Mouse (Mus musculus): ENCODE data around the gene Taar8a.
"Not testable (repeated sequence)": the region's sequence is repeated elsewhere in the genome, so short reads cannot be mapped to it uniquely, and the experiment has no call there.

Taar8a gene

DNA sequence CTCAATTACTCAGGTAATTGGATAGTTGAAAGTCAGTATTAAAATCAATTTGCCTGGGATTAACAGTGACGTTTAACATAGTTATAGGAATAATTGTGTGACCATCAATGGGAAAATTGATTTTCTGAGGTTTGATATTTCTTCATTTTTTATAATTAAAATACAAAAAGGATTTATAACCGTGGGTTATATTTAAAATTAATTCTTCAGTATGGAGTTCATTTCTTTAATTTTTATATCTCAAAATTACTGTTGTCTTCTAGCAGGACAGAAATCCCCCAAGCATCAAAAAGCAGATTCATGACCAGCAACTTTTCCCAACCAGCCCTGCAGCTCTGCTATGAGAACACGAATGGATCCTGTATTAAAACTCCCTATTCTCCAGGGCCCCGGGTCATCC is at the start of gene Taar8a:
Gene Taar8a, plus strand, starts transcription at position 301 of the 400 bp plus-strand sequence.
- not testable (repeated sequence) for DNase-seq (ENCODE audit: low spot score)

DNA sequence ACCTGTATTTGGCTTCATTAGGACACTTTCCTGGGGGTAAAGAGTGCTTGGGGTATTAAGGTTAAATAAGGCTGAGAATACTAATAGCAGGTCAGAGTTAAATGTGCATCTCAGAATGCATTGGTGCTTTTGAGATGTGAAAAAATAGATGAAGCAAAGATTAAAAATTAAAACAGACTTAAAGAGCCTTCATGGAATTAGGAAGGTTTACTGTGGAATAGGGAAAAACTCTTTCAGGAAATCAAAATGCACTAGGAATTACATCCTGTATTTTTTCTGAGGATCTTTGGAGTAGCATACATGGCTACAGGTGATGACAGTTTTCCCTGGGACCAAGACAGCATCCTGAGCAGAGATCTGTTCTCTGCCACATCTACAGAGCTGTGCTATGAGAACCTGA is 49.4 kb upstream of the Taar8a start, which contains the start of gene Taar7d:
Gene Taar7d, plus strand, starts transcription at position 301 of the 400 bp plus-strand sequence.
- no peak for DNase-seq (ENCODE audit: low spot score)

DNA sequence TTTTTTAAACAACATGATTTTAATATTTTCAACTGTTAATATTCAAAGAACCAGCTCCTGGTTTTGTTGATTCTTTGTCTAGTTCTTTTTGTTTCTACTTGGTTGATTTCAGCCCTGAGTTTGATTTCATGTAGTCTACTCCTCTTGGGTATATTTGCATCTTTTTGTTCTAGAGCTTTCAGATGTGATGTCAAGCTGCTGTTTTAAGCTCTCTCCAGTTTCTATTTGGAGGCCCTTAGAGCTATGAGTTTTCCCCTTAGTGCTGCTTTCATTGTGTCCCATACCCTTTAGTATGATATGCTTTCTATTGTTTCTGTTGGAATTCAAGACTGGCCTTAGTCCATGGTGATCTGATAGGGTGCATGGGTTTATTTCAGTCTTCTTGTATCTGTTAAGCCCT is 45.0 kb upstream of the Taar8a start:
- no peak for DNase-seq (ENCODE audit: low spot score)

DNA sequence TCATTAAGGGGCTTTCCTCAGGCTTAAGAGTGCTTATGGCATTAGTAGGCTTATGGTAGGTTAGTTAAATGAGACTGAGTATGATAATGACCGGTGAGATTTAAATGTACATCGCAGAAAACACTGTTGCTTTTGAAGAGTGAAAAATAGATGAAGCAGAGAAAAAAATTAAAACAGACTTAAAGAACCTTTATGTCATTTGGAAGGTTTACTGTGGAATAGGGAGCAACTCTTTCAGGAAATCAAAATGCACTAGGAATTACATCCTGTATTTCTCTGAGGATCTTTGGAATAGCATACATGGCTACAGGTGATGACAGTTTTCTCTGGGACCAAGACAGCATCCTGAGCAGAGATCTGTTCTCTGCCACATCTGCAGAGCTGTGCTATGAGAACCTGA is 39.0 kb upstream of the Taar8a start, which contains the start of gene Taar7e:
Gene Taar7e, plus strand, starts transcription at position 301 of the 400 bp plus-strand sequence.
- no peak for DNase-seq (ENCODE audit: low spot score)

DNA sequence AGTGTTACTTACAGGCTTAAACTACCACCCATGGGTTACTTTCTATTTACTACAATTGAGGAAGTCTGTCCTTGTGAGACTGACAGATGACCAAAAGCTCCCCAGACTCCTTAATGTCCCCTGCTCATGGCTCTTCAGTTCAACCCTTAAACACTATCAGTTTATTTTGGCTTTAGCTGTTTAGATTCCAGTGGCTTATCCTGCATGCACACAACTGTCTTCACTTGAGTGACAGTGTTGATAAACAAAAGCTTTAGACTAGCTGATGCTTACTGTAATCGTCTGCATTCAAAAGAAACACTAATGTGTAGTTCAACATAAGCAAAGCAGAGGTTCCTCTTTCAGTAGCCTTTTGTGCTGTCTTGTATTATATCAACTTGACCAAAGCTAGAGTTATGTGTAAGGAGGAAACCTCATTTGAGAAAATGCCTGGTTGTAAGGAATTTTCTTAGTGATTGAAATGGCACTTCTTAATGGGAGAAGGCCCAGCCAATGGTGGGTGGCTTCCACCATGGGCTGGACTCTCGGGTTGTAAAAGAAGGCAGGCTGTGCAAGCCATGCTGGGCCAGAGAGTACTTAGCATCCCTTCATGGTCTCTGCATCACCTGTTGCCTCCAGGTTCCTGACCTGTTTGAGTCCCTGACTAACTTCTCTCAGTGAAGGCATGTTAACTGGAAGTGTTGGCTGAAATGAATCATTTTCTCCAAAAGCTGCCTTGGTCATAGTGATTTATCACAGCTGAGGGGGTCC is 36.0 kb upstream of the Taar8a start:
- peak; percentile 34 for DNase-seq (ENCODE audit: low spot score)

DNA sequence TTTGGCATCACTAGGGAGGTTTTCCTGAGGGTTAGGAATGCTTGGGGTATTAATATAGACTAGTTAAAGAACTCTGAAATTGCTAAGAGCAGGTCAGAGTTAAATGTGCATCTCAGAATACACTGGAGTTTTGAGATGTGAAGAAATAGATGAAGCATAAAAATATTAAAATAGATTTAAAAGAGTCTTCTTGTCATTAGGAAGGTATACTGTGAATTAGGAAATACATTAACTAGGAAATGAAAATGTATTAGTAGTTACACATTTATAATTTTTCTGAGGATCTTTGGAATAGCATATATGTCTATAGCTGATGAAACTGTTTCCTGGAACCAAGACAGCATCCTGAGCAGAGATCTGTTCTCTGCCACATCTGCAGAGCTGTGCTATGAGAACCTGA is 27.1 kb upstream of the Taar8a start, which contains the start of gene Taar7f:
Gene Taar7f, plus strand, starts transcription at position 301 of the 400 bp plus-strand sequence.
- no peak for DNase-seq (ENCODE audit: low spot score)

DNA sequence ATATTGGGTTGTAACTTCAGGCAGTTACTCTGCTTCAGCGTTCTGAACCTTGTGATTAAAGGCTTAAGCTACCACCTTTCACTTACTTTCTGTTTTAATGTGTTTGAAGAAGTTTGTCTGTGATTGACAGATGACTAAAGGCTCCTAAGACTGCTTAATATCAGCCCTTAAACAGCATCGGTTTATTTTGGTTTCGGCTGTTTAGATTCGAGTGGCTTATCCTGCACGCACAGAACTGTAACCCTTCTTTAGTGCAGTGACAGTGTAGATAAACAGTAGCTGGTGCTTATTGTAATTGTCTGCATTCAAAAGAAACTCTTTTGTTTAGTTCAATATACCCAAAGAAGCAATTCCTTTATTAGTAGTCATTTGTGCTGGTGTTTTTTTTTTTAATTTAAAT is 24.3 kb upstream of the Taar8a start:
- DNase-seq (ENCODE audit: low spot score): no peak

DNA sequence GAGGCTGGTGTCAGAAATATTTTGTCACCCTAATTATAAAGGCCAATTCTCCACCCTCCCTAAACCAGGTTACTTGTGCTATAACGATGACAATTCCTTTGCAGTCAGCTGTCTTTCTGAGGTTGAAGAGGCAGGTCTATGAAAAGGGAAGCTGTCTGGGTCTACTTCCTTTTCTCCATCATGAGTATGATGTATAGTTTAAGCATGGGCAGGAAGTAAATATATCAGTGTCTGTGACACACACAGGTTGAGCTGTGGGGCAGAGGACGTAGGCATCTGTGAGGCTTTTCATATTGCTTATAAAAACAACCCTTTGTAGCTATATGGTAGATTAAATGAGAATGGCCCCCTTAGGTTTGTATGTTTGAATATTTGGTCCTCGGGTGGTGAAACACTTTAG is 17.3 kb upstream of the Taar8a start:
- DNase-seq (ENCODE audit: low spot score): no peak

DNA sequence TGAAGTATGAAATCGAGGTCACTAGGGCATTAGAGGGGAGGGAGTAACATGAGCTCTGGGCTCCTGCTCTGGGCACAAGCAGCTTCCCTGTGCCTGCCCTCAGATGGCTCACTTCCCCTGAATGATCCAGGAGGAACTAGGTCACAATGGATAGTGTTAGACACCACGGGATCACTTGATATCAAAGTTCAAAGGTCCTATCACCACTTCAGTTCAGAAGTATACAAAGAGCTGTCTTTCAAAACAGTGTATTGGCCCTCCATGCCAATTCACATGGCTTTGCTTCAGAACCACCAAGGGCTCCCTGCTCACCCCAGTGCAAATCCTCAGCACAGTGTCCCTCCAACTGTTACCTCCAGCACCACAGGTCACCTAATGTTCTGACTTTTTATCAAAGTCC is 1.5 kb upstream of the Taar8a start:
- not testable (repeated sequence) for DNase-seq (ENCODE audit: low spot score)

DNA sequence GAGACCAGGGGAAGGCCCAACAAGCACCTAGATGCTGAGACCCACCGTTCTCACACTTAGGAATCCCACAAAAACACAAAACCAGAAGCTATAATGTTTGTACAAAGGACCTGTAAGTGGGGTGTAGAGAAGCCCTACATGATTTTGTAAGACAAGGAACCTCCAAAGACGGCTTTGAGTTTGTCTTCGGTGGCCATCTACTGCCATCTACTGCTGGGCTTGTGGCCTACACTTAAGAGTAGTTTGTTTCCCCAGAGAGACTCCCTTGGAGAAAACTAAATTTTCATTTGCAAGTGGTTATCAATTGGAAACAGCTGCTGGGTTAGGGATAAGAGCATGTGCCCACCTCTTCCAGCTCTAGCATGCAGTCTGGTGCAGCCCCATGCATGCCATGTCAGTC is 3.9 kb downstream of the Taar8a start:
- peak; percentile 39 for DNase-seq (ENCODE audit: low spot score)

DNA sequence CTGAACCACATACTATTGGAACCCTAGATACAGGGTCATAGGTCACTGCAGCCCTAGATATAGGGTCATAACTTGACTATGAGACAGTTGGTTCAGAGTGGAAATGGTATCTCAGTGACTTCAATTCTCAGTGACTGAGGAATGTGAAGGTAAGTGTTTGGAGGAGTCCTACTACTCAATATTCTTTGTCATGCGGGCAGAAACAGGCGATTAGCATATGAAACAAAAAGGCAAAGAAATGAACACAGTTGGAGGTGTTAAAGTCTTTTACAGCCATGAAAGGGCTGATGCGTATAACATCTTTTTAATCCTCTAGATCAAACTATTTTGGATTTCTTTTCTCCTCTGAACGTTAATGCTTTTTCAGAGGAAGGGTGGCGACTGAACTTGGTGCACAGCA is 9.6 kb downstream of the Taar8a start:
- DNase-seq (ENCODE audit: low spot score): no peak

DNA sequence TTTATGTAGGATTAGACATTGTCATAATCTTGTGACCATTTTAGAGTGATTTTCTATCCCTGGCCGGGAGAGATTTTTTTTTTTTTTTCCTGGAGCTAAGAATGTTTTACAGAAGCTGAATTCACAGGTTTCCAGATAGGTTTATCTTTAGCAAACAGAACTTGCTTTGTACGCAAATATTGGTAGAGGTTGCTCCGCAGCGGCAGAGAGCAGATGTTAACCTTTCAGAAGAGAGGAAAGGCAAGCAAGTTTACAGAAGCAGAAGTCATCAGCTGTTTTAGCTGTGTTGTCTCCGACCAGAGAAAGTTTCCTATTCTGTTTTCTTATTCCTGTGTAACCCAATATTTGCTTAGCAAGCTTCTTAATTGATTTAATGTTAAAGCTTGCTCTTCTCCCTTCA is 10.3 kb downstream of the Taar8a start:
- no peak for DNase-seq (ENCODE audit: low spot score)

DNA sequence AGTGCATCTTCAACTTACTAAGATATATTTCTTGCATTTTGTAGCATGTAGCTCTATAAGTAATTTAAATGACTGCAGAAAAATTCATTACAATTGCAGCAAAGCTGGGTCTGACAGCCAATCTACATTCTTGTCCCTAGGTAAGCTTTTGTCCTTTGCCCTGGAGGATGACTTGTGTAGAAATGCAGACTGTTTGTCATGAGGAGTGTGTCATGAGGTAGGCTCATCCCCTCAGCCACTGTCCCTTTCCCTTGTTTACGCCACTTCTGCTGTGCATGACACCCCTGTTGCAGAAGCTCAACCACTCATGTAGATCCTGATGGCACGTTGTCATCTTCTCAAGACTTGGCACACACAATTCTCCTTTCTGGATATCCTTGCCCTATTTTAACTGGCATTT is 10.9 kb downstream of the Taar8a start:
- DNase-seq (ENCODE audit: low spot score): no peak

DNA sequence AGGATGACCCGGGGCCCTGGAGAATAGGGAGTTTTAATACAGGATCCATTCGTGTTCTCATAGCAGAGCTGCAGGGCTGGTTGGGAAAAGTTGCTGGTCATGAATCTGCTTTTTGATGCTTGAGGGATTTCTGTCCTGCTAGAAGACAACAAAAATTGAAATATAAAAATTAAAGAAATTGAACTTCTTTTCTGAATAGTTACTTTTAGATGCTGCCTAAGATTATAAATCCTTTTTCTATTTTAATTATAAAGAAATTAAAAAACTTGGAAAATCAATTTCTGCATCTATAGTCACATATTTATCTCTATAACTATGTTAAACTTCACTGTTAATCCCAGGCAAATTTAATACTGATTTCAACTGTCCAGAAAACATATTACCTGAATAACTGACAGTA is 15.9 kb downstream of the Taar8a start, which contains the start of gene Taar8b:
Gene Taar8b, minus strand, starts transcription at position 101 of the 400 bp plus-strand sequence.
- no peak for DNase-seq (ENCODE audit: low spot score)

DNA sequence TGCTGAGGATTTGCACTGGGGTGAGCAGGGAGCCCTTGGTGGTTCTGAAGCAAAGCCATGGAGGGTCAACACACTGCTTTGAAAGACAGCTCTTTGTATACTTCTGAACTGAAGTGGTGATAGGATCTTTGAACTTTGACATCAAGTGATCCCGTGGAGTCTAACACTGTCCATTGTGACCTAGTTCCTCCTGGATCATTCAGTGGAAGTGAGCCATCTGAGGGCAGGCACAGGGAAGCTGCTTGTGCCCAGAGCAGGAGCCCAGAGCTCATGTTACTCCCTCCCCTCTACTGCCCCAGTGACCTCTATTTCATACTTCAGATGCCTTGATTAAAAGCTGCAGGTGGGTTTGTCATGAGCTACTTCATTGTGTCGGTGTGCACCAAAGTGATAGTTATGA is 20.7 kb downstream of the Taar8a start:
- DNase-seq (ENCODE audit: low spot score): not testable (repeated sequence)

DNA sequence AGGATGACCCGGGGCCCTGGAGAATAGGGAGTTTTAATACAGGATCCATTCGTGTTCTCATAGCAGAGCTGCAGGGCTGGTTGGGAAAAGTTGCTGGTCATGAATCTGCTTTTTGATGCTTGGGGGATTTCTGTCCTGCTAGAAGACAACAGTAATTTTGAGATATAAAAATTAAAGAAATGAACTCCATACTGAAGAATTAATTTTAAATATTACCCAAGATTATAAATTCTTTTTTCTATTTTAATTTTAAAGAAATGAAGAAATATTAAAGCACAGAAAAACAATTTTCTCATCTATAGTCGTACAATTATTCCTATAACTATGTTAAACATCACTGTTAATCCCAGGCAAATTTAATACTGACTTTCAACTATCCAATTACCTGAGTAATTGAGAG is 25.5 kb downstream of the Taar8a start, which contains the start of gene Taar8c:
Gene Taar8c, minus strand, starts transcription at position 101 of the 400 bp plus-strand sequence.
- DNase-seq (ENCODE audit: low spot score): not testable (repeated sequence)

DNA sequence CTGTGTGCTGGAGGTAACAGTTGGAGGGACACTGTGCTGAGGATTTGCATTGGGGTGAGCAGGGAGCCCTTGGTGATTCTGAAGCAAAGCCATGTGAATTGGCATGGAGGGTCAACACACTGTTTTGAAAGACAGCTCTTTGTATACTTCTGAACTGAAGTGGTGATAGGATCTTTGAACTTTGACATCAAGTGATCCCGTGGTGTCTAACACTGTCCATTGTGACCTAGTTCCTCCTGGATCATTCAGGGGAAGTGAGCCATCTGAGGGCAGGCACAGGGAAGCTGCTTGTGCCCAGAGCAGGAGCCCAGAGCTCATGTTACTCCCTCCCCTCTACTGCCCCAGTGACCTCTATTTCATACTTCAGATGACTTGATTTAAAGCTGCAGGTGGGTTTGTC is 27.0 kb downstream of the Taar8a start:
- not testable (repeated sequence) for DNase-seq (ENCODE audit: low spot score)

DNA sequence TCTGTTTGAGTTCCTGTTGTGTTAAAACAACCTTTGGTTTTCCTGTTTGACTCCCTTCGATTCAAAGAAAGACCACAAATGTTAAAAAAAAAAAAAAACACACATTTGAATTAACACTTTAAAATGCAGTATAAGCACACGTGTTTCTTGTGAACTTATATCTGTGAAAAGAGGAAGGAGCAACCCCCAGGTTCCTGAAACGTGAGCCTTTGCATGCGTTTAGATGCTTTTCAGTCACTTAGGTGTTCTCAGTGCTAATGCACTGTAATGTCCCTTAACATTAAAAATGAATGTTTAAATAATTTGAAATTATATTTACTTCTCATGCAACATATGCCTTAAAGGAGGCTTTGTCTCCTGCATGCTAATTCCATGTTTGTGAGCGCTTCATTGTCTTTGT is 31.4 kb downstream of the Taar8a start:
- DNase-seq (ENCODE audit: low spot score): no peak

DNA sequence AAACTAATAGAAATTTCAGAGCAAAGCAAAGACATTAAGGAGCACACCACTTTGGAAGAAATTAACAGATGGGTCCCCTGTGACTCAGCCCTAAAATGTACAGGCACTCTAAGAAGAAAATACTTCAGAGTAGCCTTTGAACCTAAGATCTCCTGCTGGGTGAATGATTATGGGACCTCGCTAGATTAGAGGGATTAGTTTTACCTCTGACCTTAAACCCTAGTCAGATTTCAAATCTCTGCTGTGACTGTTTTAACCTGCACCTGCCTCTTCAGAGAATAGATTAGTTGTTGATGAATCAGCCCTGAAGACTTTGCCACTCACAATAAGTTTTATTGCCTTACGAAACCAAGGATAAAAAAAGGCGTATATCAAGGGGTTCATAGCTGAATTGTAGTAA is 31.9 kb downstream of the Taar8a start:
- DNase-seq (ENCODE audit: low spot score): no peak

DNA sequence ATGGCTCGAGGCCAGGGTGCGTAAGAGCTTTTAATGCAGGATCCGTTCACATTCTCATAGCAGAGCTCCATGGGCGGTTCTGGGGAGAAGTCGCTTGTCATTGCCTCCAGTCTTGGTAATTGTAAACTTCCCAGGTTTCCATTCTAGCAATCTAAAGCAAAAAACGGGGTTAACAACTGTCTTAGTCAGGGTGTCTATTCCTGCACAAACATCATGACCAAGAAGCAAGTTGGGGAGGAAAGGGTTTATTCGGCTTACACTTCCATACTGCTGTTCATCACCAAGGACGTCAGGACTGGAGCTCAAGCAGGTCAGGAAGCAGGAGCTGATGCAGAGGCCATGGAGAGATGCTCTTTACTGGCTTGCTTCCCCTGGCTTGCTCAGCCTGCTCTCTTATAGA is 33.1 kb downstream of the Taar8a start, which contains the start of gene Taar9:
Gene Taar9, minus strand, starts transcription at position 101 of the 400 bp plus-strand sequence.
- DNase-seq (ENCODE audit: low spot score): not testable (repeated sequence)

DNA sequence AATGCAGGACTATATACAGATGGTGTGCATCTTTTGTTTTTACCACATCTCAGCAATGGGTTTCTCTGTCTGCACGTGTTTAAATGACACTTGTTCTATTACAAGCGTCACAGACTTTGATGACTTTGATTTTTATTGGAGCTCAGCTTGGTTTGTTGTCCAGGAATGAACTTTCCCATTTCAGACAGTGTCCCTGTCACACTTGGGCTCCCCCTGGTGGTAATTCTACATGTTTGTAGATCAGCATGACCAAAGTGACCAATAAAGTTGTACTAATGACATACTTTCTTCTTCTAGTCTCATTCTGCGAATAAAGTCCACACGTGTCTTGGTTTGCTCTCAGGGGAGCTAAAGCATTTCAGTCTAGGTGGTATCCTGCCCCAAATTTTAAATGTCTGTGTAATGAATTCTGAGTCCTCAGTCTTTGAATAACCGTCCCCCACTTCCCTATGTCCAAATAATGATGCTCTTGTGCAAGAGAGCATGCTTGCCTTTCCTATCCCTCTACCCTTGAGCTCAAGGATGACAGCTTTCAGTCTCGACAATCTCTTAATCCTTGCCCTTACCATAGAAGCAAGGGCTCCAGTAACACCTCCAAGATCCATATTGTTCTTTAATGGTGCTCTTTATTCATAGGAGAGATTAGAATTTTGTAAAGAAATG is 34.9 kb downstream of the Taar8a start:
- peak; percentile 37 for DNase-seq (ENCODE audit: low spot score)
